ENCODE assay signal across 8 mouse cellular contexts in the genomic region with DNA sequence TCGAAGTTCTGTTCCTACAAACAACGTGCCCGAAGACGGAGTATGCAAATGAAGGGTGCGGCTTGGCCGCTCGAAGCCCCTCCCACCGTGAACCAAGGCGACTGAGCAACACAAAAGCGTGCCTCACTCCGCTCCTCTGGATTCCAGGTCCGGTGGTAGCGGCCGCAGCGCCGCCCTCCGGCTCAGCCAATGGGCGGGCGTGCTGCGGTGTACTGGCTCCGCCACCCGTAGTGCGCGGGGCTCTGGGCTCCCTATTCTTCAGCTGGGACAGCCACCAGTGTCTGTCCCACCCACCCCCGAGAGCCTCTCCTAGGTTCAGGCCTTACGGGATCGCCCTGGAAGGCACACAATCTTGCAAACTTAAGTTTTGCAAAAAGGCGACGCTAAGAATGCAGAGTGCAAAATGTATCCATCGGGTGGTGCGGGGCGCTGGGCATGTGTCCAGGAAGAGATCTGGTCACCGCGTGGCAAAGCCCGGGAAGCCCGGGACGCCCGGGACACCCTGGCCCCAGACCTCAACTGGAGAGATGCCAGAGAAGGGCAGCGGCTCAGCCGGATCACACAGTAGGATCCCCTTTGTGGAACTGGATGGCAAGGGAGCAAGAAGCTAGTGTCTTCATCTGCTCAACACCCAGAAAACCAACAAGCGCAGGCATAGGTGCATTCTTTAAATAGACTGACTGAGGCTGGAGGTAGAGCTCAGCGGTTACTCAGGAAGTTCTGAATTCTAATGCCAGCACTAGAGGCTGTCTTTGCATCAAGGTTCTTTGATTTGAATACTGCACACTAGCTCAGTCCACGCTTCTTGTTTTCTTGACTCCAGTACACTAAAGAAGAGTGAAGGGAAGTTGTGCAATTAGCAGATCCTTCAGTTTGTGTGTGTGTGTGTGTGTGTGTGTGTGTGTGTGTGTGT. TPM values are rescaled to one million over a fixed set of nuclear protein-coding genes. Genes with fewer than 3 reads are reported as not detected.
DNase-seq lines count a peak whose midpoint lies in the region; TF ChIP-seq lines count a peak whose summit lies in the region.

No protein-coding gene starts in this region.

- TF ChIP-seq POLR2A in cortical plate, adult 2 months (IDR thresholded peaks at IDR 0.05; ENCODE audit: extremely low read depth, insufficient read depth, low read length), result peak; percentile 61; the same call in 1 of the 2 replicates

- peaks cover 18% of the 10 kb centered on the region; the same call in 1 of the 2 replicates for H3K79me2 ChIP-seq in macrophage (ENCODE audit: inconsistent target)

- intact Hi-C loops in left cerebral cortex, adult 2 months (cut with DNase I), result loop anchor here (1.0 kb wide), 1 partner anchor 58 kb away; a partner anchor contains a TSS

- peaks cover 5% of the 10 kb centered on the region for H3K4me1 ChIP-seq in cortical plate, adult 2 months (ENCODE audit: control insufficient read depth, insufficient read depth, low read length)

- peak; percentile 94 for DNase-seq in adipocyte (ENCODE audit: low spot score)
- DNase-seq in gastrocnemius, adult 8-10 months (ENCODE audit: low spot score in 2 of 2), result peak; percentile 79 to 87
- DNase-seq in hindlimb bud, embryonic 11.5 days (ENCODE audit: extremely low spot score, low read depth, low spot score), result peak; percentile 86
- peak; percentile 85 to 86 for DNase-seq in left cerebral cortex, adult 2 months (ENCODE audit: extremely low spot score in 1 of 2, low spot score in 2 of 2)
- peak; percentile 61 for DNase-seq in retina, postnatal 7 days (ENCODE audit: low read depth, low spot score)
- peak; percentile 61 to 86 for DNase-seq in urinary bladder, adult 18-20 months (ENCODE audit: low spot score in 2 of 2)

- under 1% methylated on average over 43 of the region's 43 CpGs for WGBS in macrophage (ENCODE audit: missing documents)

- peak overlapping the region; percentile 59 for H3K4me3 ChIP-seq in cortical plate, adult 2 months (ENCODE audit: insufficient read depth, low read length)
- H3K4me3 ChIP-seq in left cerebral cortex, adult 2 months, result peak overlapping the region; percentile 70
- H3K4me3 ChIP-seq in macrophage (ENCODE audit: inconsistent target), result peak overlapping the region; percentile 39

- TF ChIP-seq CTCF in cortical plate, adult 2 months (IDR thresholded peaks at IDR 0.05; ENCODE audit: extremely low read depth, insufficient read depth, low read length), result no peak
- TF ChIP-seq CTCF in left cerebral cortex, adult 2 months (IDR thresholded peaks at IDR 0.05), result peak; percentile 26

- H3K36me3 ChIP-seq in macrophage (ENCODE audit: inconsistent target), result no peaks in the 10 kb centered on the region

- H3K27ac ChIP-seq in cortical plate, adult 2 months (ENCODE audit: insufficient read depth, low read length), result peak overlapping the region; percentile 73
- peak overlapping the region; percentile 72 for H3K27ac ChIP-seq in left cerebral cortex, adult 2 months
- H3K27ac ChIP-seq in macrophage, result peak overlapping the region; percentile 59

RNA-seq across cellular contexts. Expression of a gene that starts 58.1 kb away (rescaled TPM):
- polyA plus RNA-seq in cortical plate, adult 2 months (2012; rRNA removed), result 15.1 TPM in 2 replicates
- total RNA-seq in gastrocnemius, adult 8-10 months (2022), result 10 to 100 TPM; 60.4 to 66.9 (median 64.0) TPM
- 10 to 100 TPM; 50.8 to 52.0 TPM for total RNA-seq in left cerebral cortex, adult 2 months (2021)
- 100 to 1,000 TPM in 10 of 26 experiments, 10 to 100 TPM in 16; 29.5 to 156 (median 88.0) TPM for total RNA-seq in macrophage (2018; cell fraction: chromatin; rRNA removed)
- 10 to 100 TPM; 10.2 to 28.7 (median 18.0) TPM for total RNA-seq in macrophage (2018; cell fraction: cytosol; rRNA removed)
- total RNA-seq in macrophage (2018; cell fraction: nucleus; rRNA removed), result 100 to 1,000 TPM in 5 of 26 experiments, 10 to 100 TPM in 21; 24.4 to 138 (median 51.9) TPM
- polyA plus RNA-seq in macrophage (2018), result 10.0 to 11.5 TPM (median 10.0 TPM) in 3 replicates

Comparison
In these comparisons a context has a peak if more than half of its experiments do, and no peak if none do; other contexts are left out.
1. Peak in every context shown above with its lines: DNase-seq, H3K4me3 ChIP-seq and H3K27ac ChIP-seq.